Mouse (Mus musculus): ENCODE results near the gene Zglp1. TPM values are rescaled to one million over a fixed set of nuclear protein-coding genes. Genes with fewer than 3 reads are reported as not detected.

The Zglp1 gene
- polyA plus RNA-seq, 1 experiment from 2014 or later, result not detected

DNA sequence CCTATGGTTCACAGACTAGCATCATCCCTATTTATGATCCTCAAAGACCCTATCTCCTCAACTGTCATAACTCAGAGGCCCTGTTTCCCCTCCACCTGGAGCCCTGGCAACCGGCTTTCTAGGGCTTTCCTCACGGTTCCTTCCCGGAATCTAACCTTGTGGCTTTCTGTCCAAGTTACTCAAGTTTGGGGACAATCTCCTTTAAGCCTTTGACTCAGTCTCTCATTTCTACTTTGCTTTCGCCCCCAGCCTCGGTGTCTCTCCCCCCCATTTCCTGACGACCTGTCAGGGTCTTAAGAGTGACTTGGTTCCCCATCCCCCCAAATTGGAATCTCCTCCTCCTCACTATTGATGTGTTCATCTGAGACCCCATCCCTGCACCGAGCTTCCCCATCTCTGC is 34.4 kb downstream of the Zglp1 start:
- peak overlapping the region; percentile 98 for H3K4me2 ChIP-seq
- H3K27me3 ChIP-seq, result peaks cover 59% of the 10 kb centered on the region
- H3K36me3 ChIP-seq, result no peaks in the 10 kb centered on the region
- no peak for ATAC-seq (replicated peaks; ENCODE audit: insufficient number of reproducible peaks, insufficient read depth, low FRiP score, low read depth)
- WGBS, result 2% methylated on average over 7 of the region's 7 CpGs
- peaks cover 69% of the 10 kb centered on the region for H3K4me1 ChIP-seq (replicated peaks)
- no peak overlapping the region for H3K27ac ChIP-seq
- 0 out of 2 replicates have a peak overlapping the region, but pooled peaks have one; percentile 47 for H3K9ac ChIP-seq
- peak overlapping the region; percentile 59 for H3K4me3 ChIP-seq
- H3K9me3 ChIP-seq (replicated peaks), result no peaks in the 10 kb centered on the region

DNA sequence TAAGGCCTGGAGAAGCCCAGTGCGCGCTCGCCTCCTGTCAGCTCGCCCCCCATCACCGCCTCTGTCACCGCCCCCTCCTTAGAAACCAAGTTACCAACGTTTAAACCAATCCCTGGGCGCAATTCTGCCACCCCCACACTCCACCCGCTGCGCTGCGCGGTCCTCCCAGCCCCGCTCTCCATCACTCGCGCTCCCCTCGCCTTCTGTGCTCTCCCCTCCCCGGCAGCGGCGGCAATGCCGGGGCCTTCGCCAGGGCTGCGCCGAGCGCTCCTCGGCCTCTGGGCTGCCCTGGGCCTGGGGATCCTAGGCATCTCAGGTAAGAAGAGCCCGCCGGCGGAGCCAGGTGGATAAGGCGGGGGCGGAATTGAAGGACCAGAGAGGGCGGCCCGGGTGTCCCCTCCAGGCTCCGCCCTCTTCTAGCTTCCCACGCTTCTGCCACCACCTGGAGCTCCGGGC is 35.0 kb downstream of the Zglp1 start, which contains the start of gene Icam5:
TSS of gene Icam5 (plus strand) at position 178 of the 456 bp plus-strand sequence.
- H3K9me3 ChIP-seq (replicated peaks), result no peaks in the 10 kb centered on the region
- peak within 1 kb of the TSS; percentile 64 for H3K27ac ChIP-seq
- H3K4me1 ChIP-seq (replicated peaks), result peaks cover 63% of the 10 kb centered on the region
- peaks cover 54% of the 10 kb centered on the region for H3K27me3 ChIP-seq
- peak within 1 kb of the TSS; percentile 59 for H3K4me3 ChIP-seq
- WGBS, result under 1% methylated on average over 33 of the region's 35 CpGs
- H3K9ac ChIP-seq, result peak within 1 kb of the TSS; percentile 47
- H3K36me3 ChIP-seq, result no peaks in the 10 kb centered on the region
- no peak for ATAC-seq (replicated peaks; ENCODE audit: insufficient number of reproducible peaks, insufficient read depth, low FRiP score, low read depth)
- peak within 1 kb of the TSS; percentile 98 for H3K4me2 ChIP-seq

GRCm38 (mm10) chr9:21031251-21031895 is 35.5 kb downstream of the Zglp1 start:
- Histone ChIP-seq H3K9ac (peak overlapping the region; percentile 47), H3K27me3 (peaks cover 50% of the 10 kb centered on the region), H3K4me3 (peak overlapping the region; percentile 59), H3K4me2 (peak overlapping the region; percentile 98), H3K27ac (peak overlapping the region; percentile 64), H3K4me1 (replicated peaks) (peaks cover 57% of the 10 kb centered on the region), H3K36me3 (no peaks in the 10 kb centered on the region), H3K9me3 (replicated peaks) (no peaks in the 10 kb centered on the region)
- ATAC-seq (replicated peaks; ENCODE audit: insufficient number of reproducible peaks, insufficient read depth, low FRiP score, low read depth), result peak; percentile 10; the same call in 1 of the 2 replicates
- 0% methylated on average over 36 of the region's 36 CpGs for WGBS

DNA sequence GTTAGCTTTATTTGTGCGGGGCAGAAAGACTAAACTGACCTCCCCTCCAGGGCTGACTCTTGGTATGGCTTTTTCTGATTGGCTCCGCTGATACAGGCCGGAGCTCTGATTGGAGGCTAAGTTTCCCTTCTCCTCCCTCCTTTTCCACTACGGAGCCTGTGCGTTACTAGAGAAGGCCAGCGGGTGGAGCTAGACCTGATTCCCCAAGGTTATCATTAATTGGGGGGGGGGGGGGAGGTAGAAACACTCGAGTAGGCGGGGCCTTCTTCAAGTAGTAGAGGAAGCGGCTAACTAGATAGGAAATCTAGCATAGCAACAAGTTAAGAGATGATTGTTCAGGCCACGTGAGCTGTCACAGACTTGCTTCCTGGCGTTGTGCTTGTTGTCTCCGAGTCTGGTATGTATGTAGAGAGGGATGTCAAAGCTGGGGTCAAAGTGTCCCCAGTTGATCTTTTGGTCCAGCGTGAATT is 36.1 kb downstream of the Zglp1 start:
- peaks cover 54% of the 10 kb centered on the region for H3K4me1 ChIP-seq (replicated peaks)
- H3K36me3 ChIP-seq, result no peaks in the 10 kb centered on the region
- H3K4me2 ChIP-seq, result peak overlapping the region; percentile 98
- peak overlapping the region; percentile 47 for H3K9ac ChIP-seq
- peak overlapping the region; percentile 59 for H3K4me3 ChIP-seq
- peak; percentile 49 for ATAC-seq (replicated peaks; ENCODE audit: insufficient number of reproducible peaks, insufficient read depth, low FRiP score, low read depth)
- no peaks in the 10 kb centered on the region for H3K9me3 ChIP-seq (replicated peaks)
- under 1% methylated on average over 13 of the region's 13 CpGs for WGBS
- peak overlapping the region; percentile 64 for H3K27ac ChIP-seq
- H3K27me3 ChIP-seq, result peaks cover 46% of the 10 kb centered on the region

GRCm38 (mm10) chr9:21030055-21030600 is 36.8 kb downstream of the Zglp1 start:
- peak overlapping the region; percentile 49; the same call in 1 of the 2 replicates for H3K9ac ChIP-seq

GRCm38 (mm10) chr9:21029291-21030054 is 37.4 kb downstream of the Zglp1 start, which contains the start of gene Icam4:
Gene Icam4, plus strand, starts transcription at chr9:21029373.
- peak within 1 kb of the TSS; percentile 59 for H3K4me3 ChIP-seq
- H3K27ac ChIP-seq, result peak within 1 kb of the TSS; percentile 38; the same call in 1 of the 2 replicates
- no peaks in the 10 kb centered on the region for H3K9me3 ChIP-seq (replicated peaks)
- no peaks in the 10 kb centered on the region for H3K36me3 ChIP-seq
- ATAC-seq (replicated peaks; ENCODE audit: insufficient number of reproducible peaks, insufficient read depth, low FRiP score, low read depth), result 0 out of 2 replicates have a peak, but pooled peaks have one; percentile 27
- H3K4me2 ChIP-seq, result peak within 1 kb of the TSS; percentile 98
- 2% methylated on average over 37 of the region's 37 CpGs for WGBS
- peaks cover 40% of the 10 kb centered on the region for H3K27me3 ChIP-seq
- H3K9ac ChIP-seq, result peak within 1 kb of the TSS; percentile 49
- H3K4me1 ChIP-seq (replicated peaks), result peaks cover 48% of the 10 kb centered on the region

More at GRCm38 (mm10) chr9:21030055-21030600, 36.8 kb downstream of the Zglp1 start:
- ATAC-seq (replicated peaks; ENCODE audit: insufficient number of reproducible peaks, insufficient read depth, low FRiP score, low read depth), result no peak
- peak overlapping the region; percentile 59 for H3K4me3 ChIP-seq
- H3K4me1 ChIP-seq (replicated peaks), result peaks cover 52% of the 10 kb centered on the region
- WGBS, result 17% methylated on average over 22 of the region's 22 CpGs
- peak overlapping the region; percentile 98 for H3K4me2 ChIP-seq
- no peaks in the 10 kb centered on the region for H3K9me3 ChIP-seq (replicated peaks)
- H3K36me3 ChIP-seq, result no peaks in the 10 kb centered on the region
- peaks cover 46% of the 10 kb centered on the region for H3K27me3 ChIP-seq
- H3K27ac ChIP-seq, result no peak overlapping the region

GRCm38 (mm10) chr9:21028560-21029110 is 38.3 kb downstream of the Zglp1 start:
- ATAC-seq (replicated peaks; ENCODE audit: insufficient number of reproducible peaks, insufficient read depth, low FRiP score, low read depth), result no peak
- Histone ChIP-seq H3K4me1 (replicated peaks) (peaks cover 48% of the 10 kb centered on the region), H3K4me2 (0 out of 2 replicates have a peak overlapping the region, but pooled peaks have one; percentile 98), H3K27ac (no peak overlapping the region), H3K27me3 (peaks cover 33% of the 10 kb centered on the region), H3K9ac (no peak overlapping the region), H3K36me3 (no peaks in the 10 kb centered on the region), H3K9me3 (replicated peaks) (no peaks in the 10 kb centered on the region), H3K4me3 (no peak overlapping the region)
- 66% methylated on average over 6 of the region's 6 CpGs for WGBS

DNA sequence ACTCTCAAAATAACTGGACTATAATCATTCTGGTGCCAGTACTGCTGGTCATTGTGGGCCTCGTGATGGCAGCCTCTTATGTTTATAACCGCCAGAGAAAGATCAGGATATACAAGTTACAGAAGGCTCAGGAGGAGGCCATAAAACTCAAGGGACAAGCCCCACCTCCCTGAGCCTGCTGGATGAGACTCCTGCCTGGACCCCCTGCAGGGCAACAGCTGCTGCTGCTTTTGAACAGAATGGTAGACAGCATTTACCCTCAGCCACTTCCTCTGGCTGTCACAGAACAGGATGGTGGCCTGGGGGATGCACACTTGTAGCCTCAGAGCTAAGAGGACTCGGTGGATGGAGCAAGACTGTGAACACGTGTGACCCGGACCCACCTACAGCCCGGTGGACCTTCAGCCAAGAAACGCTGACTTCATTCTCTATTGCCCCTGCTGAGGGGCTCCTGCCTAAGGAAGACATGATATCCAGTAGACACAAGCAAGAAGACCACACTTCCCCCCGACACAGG is 39.1 kb downstream of the Zglp1 start:
- H3K36me3 ChIP-seq, result no peaks in the 10 kb centered on the region
- no peak for ATAC-seq (replicated peaks; ENCODE audit: insufficient number of reproducible peaks, insufficient read depth, low FRiP score, low read depth)
- no peak overlapping the region for H3K27ac ChIP-seq
- H3K4me1 ChIP-seq (replicated peaks), result peaks cover 40% of the 10 kb centered on the region
- no peaks in the 10 kb centered on the region for H3K9me3 ChIP-seq (replicated peaks)
- H3K27me3 ChIP-seq, result peaks cover 25% of the 10 kb centered on the region
- H3K9ac ChIP-seq, result no peak overlapping the region
- no peak overlapping the region for H3K4me3 ChIP-seq
- no peak overlapping the region for H3K4me2 ChIP-seq
- WGBS, result 63% methylated on average over 8 of the region's 8 CpGs

DNA sequence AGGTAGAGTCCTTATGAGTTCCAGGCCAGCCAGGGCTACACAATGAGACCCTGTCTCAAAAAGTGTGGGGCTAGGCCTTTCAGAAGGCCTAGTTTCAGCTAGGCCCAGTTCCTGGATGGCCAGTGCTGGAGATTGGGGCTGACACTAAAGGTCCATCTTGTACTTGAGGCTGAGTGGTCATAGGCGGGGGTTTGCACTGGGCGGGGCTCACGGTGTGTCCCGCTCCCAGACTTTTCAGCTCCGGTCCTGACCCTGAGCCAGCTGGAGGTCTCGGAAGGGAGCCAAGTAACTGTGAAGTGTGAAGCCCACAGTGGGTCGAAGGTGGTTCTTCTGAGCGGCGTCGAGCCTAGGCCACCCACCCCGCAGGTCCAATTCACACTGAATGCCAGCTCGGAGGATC is 40.0 kb downstream of the Zglp1 start:
- H3K27me3 ChIP-seq, result peaks cover 16% of the 10 kb centered on the region
- 76% methylated on average over 12 of the region's 12 CpGs for WGBS
- H3K27ac ChIP-seq, result no peak overlapping the region

DNA sequence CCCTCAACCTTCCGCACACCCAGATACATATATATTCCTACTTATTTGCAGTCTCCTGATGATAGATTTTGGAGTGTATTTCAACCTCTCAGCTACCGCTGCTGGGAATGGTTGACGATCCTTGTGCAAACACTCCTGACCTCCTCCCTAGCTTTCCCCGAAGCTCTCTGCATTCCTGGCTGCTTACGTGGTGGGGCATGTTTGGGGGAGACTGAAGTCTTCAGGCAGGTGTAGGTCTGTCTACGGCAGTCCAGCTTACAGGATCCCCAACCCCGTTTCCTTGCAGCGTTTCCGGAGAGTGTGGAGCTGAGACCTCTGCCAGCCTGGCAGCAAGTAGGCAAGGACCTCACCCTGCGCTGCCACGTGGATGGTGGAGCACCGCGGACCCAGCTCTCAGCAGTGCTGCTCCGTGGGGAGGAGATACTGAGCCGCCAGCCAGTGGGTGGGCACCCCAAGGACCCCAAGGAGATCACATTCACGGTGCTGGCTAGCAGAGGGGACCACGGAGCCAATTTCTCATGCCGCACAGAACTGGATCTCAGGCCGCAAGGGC is 41.6 kb downstream of the Zglp1 start:
- Histone ChIP-seq H3K36me3 (no peaks in the 10 kb centered on the region), H3K27me3 (peaks cover 11% of the 10 kb centered on the region), H3K27ac (0 out of 2 replicates have a peak overlapping the region, but pooled peaks have one; percentile 33), H3K4me1 (replicated peaks) (peaks cover 15% of the 10 kb centered on the region), H3K9ac (no peak overlapping the region), H3K9me3 (replicated peaks) (no peaks in the 10 kb centered on the region), H3K4me2 (no peak overlapping the region), H3K4me3 (no peak overlapping the region; the same call in 1 of the 2 replicates)
- 66% methylated on average over 19 of the region's 19 CpGs for WGBS
- no peak for ATAC-seq (replicated peaks; ENCODE audit: insufficient number of reproducible peaks, insufficient read depth, low FRiP score, low read depth)

More for the DNA sequence above, 40.0 kb downstream of the Zglp1 start:
- no peak for ATAC-seq (replicated peaks; ENCODE audit: insufficient number of reproducible peaks, insufficient read depth, low FRiP score, low read depth)
- Histone ChIP-seq H3K4me1 (replicated peaks) (peaks cover 30% of the 10 kb centered on the region), H3K9me3 (replicated peaks) (no peaks in the 10 kb centered on the region), H3K36me3 (no peaks in the 10 kb centered on the region), H3K9ac (no peak overlapping the region), H3K4me3 (no peak overlapping the region), H3K4me2 (no peak overlapping the region)
